In the genomic region with DNA sequence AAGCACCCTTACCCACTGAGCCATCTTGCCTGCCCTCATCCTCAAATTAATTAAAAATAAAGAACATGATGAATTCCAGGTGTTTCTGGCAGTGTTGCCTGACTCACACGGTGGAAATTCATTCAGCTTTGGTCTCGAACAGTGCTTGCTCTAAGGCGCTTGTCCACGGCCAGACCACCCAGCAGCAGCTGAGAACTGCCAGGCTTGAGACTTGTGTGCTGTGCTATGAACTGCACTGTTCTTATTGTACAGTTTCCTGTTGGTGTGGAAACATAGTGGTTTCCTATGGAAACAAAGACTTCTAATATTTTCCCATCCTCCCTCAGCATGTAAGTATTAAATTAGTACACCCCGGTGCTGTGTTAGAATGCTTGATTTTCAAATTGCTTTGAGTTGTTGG, we compare ENCODE assay signal across 20 mouse cellular contexts. TPM values are rescaled to one million over a fixed set of nuclear protein-coding genes. Genes with fewer than 3 reads are reported as not detected.
DNase-seq lines count a peak whose midpoint lies in the region; ATAC-seq and TF ChIP-seq lines count a peak whose summit lies in the region.
"Had no signal": no experiment of that assay in that cellular context is flagged by ENCODE, and none has a peak within 500 bp of the region (broad histone marks: within the 10 kb centered on the region; RNA-seq: fewer than 3 reads in every experiment).

No protein-coding gene starts in this region.

- H3K9me3 ChIP-seq in liver, embryonic 15.5 days (replicated peaks), result no peaks in the 10 kb centered on the region
- H3K9me3 ChIP-seq: embryonic facial prominence, embryonic 10.5 days had no signal

- H3K4me2 ChIP-seq in liver, embryonic 15.5 days, result peak overlapping the region; percentile 8; the same call in 1 of the 2 replicates
- H3K4me2 ChIP-seq in myocyte (ENCODE audit: low read depth), result peak overlapping the region; percentile 38
- H3K4me2 ChIP-seq: lung, embryonic 14.5 days; midbrain, embryonic 11.5 days had no signal

- no peak for TF ChIP-seq POLR2A in myocyte (IDR thresholded peaks at IDR 0.05; ENCODE audit: insufficient read length, low read depth)

- ATAC-seq in liver, embryonic 15.5 days (ENCODE audit: insufficient read depth), result no peak
- peak; percentile 48 for ATAC-seq in CD4-positive, CD25-positive, alpha-beta regulatory T cell, adult 4 months
- peak; percentile 54 for ATAC-seq in inflammation-experienced regulatory T-cells, adult 6 months
- ATAC-seq: Patski had no signal

- 0 out of 2 replicates have a peak overlapping the region, but pooled peaks have one; percentile 24 for H3K27ac ChIP-seq in liver, embryonic 15.5 days (replicated peaks)
- H3K27ac ChIP-seq: embryonic facial prominence, embryonic 10.5 days had no signal

- no peak overlapping the region for H3ac ChIP-seq in myocyte (ENCODE audit: control insufficient read depth, insufficient read length)

- no peak overlapping the region for H3K4me3 ChIP-seq in liver, embryonic 15.5 days (replicated peaks)
- H3K4me3 ChIP-seq in myocyte, result no peak overlapping the region
- H3K4me3 ChIP-seq: embryonic facial prominence, embryonic 10.5 days had no signal

- H3K79me2 ChIP-seq in myocyte (ENCODE audit: control insufficient read depth, insufficient read depth), result no peaks in the 10 kb centered on the region

- no peak for DNase-seq in liver
- no peak for DNase-seq in embryo, embryonic 10 days (ENCODE audit: low spot score)
- no peak for DNase-seq in left cerebral cortex, adult 8-10 months (ENCODE audit: low spot score in 2 of 2)
- DNase-seq in left cerebral cortex, adult 9 months (ENCODE audit: low spot score in 2 of 2), result no peak
- DNase-seq: cerebellum, adult 8-10 months; lung, embryonic 14.5 days; right cerebral cortex, postnatal 14 days had no signal

- H3K4me1 ChIP-seq in liver, embryonic 15.5 days (replicated peaks), result no peaks in the 10 kb centered on the region; the same call in 1 of the 2 replicates
- H3K4me1 ChIP-seq: embryonic facial prominence, embryonic 10.5 days had no signal

- H3K27me3 ChIP-seq in liver, embryonic 15.5 days, result 0 out of 2 replicates have a peak, but pooled peaks cover under 1% of the 10 kb centered on the region
- H3K27me3 ChIP-seq in myocyte (ENCODE audit: control insufficient read depth, insufficient read depth, insufficient read length), result no peaks in the 10 kb centered on the region

- H3K9ac ChIP-seq in liver, embryonic 15.5 days, result no peak overlapping the region
- H3K9ac ChIP-seq: lung, embryonic 14.5 days had no signal

- H3K36me3 ChIP-seq in liver, embryonic 15.5 days (replicated peaks), result no peaks in the 10 kb centered on the region
- H3K36me3 ChIP-seq in myocyte (ENCODE audit: control insufficient read depth, insufficient read depth), result no peaks in the 10 kb centered on the region
- H3K36me3 ChIP-seq: embryonic facial prominence, embryonic 10.5 days had no signal

- 37% methylated on average over 5 of the region's 5 CpGs for WGBS in liver, embryonic 15.5 days (ENCODE audit: insufficient replicate concordance)

TF ChIP-seq in myocyte, 11 proteins besides CTCF, POLR2A, EP300 and RAD21:
- no peak for TF ChIP-seq TCF3 (IDR thresholded peaks at IDR 0.05; ENCODE audit: insufficient read length, low read depth)
- TF ChIP-seq MYOD1 (IDR thresholded peaks at IDR 0.05; ENCODE audit: control insufficient read depth in 1 of 3, insufficient read length in 2 of 3, low read depth in 2 of 3), result no peak
- TF ChIP-seq CEBPB (IDR thresholded peaks at IDR 0.05; ENCODE audit: insufficient read depth, poor library complexity, severe bottlenecking), result no peak
- TF ChIP-seq REST (IDR thresholded peaks at IDR 0.05; ENCODE audit: insufficient read depth, insufficient read length), result no peak
- TF ChIP-seq E2F4 (IDR thresholded peaks at IDR 0.05; ENCODE audit: insufficient read depth), result no peak
- TF ChIP-seq USF1 (IDR thresholded peaks at IDR 0.05; ENCODE audit: low read depth), result no peak
- TF ChIP-seq SRF (IDR thresholded peaks at IDR 0.05; ENCODE audit: control insufficient read depth, insufficient read length, low read depth), result no peak
- no peak for TF ChIP-seq MYOG (IDR thresholded peaks at IDR 0.05; ENCODE audit: control insufficient read depth in 1 of 3, insufficient read depth in 1 of 3, insufficient read length in 2 of 3, low read depth in 2 of 3)
- no peak for TF ChIP-seq POLR2AphosphoS2 (IDR thresholded peaks at IDR 0.05; ENCODE audit: insufficient read length, low read depth)
- TF ChIP-seq TCF12 (IDR thresholded peaks at IDR 0.05; ENCODE audit: insufficient read depth, poor library complexity, severe bottlenecking), result no peak
- no peak for TF ChIP-seq MAX (IDR thresholded peaks at IDR 0.05; ENCODE audit: low read depth)

RNA-seq across cellular contexts. Expression of a gene that starts 5.4 kb away (rescaled TPM):
- polyA plus RNA-seq in liver, embryonic 15.5 days (2015; fragmentation: Nextera tagmentation; extraction: Ambion mirVana), result 0.09 and 0.10 TPM in 2 replicates
- polyA plus RNA-seq in CD4-positive, CD25-positive, alpha-beta regulatory T cell, adult 4 months (2017; shearing (Covaris generic)), result 100 to 1,000 TPM; 544 to 973 TPM
- polyA plus RNA-seq in inflammation-experienced regulatory T-cells, adult 6 months (2017; shearing (Covaris generic)), result 1,000 to 10,000 TPM in 1 of 3 experiments, 100 to 1,000 TPM in 2; 684 to 1,006 (median 966) TPM
- polyA plus RNA-seq in myocyte (2012; fragmentation: generic; extraction: Trizol), result not detected
- total RNA-seq in left cerebral cortex, adult 8-10 months (2022), result not detected
- total RNA-seq: heart, adult 8-10 months; left cerebral cortex, postnatal 25 days had no signal
- polyA plus RNA-seq: embryonic facial prominence, embryonic 10.5 days; intestine, embryonic 14.5 days; kidney, embryonic 16.5 days; lung, embryonic 14.5 days; midbrain, embryonic 11.5 days; Patski; stomach, embryonic 14.5 days had no signal

RNA-seq across cellular contexts. Expression of a gene that starts 6.7 kb away (rescaled TPM):
- polyA plus RNA-seq in liver, embryonic 15.5 days (2015; fragmentation: Nextera tagmentation; extraction: Ambion mirVana), result 0.22 and 0.23 TPM in 2 replicates
- polyA plus RNA-seq in CD4-positive, CD25-positive, alpha-beta regulatory T cell, adult 4 months (2017; shearing (Covaris generic)), result 1,000 to 10,000 TPM; 1,425 to 1,626 TPM
- polyA plus RNA-seq in inflammation-experienced regulatory T-cells, adult 6 months (2017; shearing (Covaris generic)), result 1,000 to 10,000 TPM; 1,536 to 1,970 (median 1,828) TPM
- 0.06 TPM for polyA plus RNA-seq in myocyte (2012; fragmentation: generic; extraction: Trizol)
- total RNA-seq in left cerebral cortex, adult 8-10 months (2022), result not detected
- total RNA-seq: heart, postnatal 25 days; left cerebral cortex, postnatal 25 days had no signal
- polyA plus RNA-seq: embryonic facial prominence, embryonic 10.5 days; kidney, embryonic 16.5 days; midbrain, embryonic 11.5 days; Patski had no signal

RNA-seq across cellular contexts. Expression of a gene that starts 21.6 kb away (rescaled TPM):
- 10.3 and 10.9 TPM in 2 replicates for polyA plus RNA-seq in liver, embryonic 15.5 days (2015; fragmentation: Nextera tagmentation; extraction: Ambion mirVana)
- polyA plus RNA-seq in CD4-positive, CD25-positive, alpha-beta regulatory T cell, adult 4 months (2017; shearing (Covaris generic)), result 10 to 100 TPM; 26.6 to 40.4 TPM
- polyA plus RNA-seq in inflammation-experienced regulatory T-cells, adult 6 months (2017; shearing (Covaris generic)), result 10 to 100 TPM; 25.5 to 40.2 (median 34.4) TPM
- 13.3 TPM for polyA plus RNA-seq in myocyte (2012; fragmentation: generic; extraction: Trizol)
- 10 to 100 TPM; 62.3 to 70.2 (median 68.5) TPM for total RNA-seq in left cerebral cortex, adult 8-10 months (2022)

RNA-seq across cellular contexts. Expression of a gene that starts 22.5 kb away (rescaled TPM):
- polyA plus RNA-seq in liver, embryonic 15.5 days (2015; fragmentation: Nextera tagmentation; extraction: Ambion mirVana), result not detected in 2 replicates
- polyA plus RNA-seq in CD4-positive, CD25-positive, alpha-beta regulatory T cell, adult 4 months (2017; shearing (Covaris generic)), result 1,000 to 10,000 TPM; 1,413 to 1,834 TPM
- 1,000 to 10,000 TPM in 2 of 3 experiments, 100 to 1,000 TPM in 1; 995 to 1,814 (median 1,394) TPM for polyA plus RNA-seq in inflammation-experienced regulatory T-cells, adult 6 months (2017; shearing (Covaris generic))
- polyA plus RNA-seq in myocyte (2012; fragmentation: generic; extraction: Trizol), result not detected
- under 1 TPM in 1 of 4 experiments, not detected in 3; 0.19 TPM for total RNA-seq in left cerebral cortex, adult 8-10 months (2022)
- total RNA-seq: left cerebral cortex, postnatal 25 days had no signal
- polyA plus RNA-seq: embryonic facial prominence, embryonic 10.5 days; kidney, embryonic 16.5 days; lung, embryonic 14.5 days; midbrain, embryonic 11.5 days; Patski; stomach, embryonic 14.5 days had no signal

RNA-seq across cellular contexts. Expression of a gene that starts 52.6 kb away (rescaled TPM):
- 9.0 and 9.4 TPM in 2 replicates for polyA plus RNA-seq in liver, embryonic 15.5 days (2015; fragmentation: Nextera tagmentation; extraction: Ambion mirVana)
- polyA plus RNA-seq in CD4-positive, CD25-positive, alpha-beta regulatory T cell, adult 4 months (2017; shearing (Covaris generic)), result under 1 TPM; 0.16 to 0.24 TPM
- not detected for polyA plus RNA-seq in inflammation-experienced regulatory T-cells, adult 6 months (2017; shearing (Covaris generic))
- not detected for polyA plus RNA-seq in myocyte (2012; fragmentation: generic; extraction: Trizol)
- total RNA-seq in left cerebral cortex, adult 8-10 months (2022), result 1 to 10 TPM; 1.4 to 1.8 (median 1.6) TPM
- polyA plus RNA-seq: Patski had no signal

Comparison
In these comparisons a context has a peak if more than half of its experiments do, and no peak if none do; other contexts are left out.
1. RNA of a gene that starts 5.4 kb away (polyA plus RNA-seq): 544 to 973 TPM in CD4-positive, CD25-positive, alpha-beta regulatory T cell, adult 4 months and 684 to 1,006 TPM in inflammation-experienced regulatory T-cells, adult 6 months; 0.09 to 0.10 TPM in liver, embryonic 15.5 days and not detected in myocyte (single experiment); every median in the first group is over 100 times any median in the second.
2. RNA of a gene that starts 6.7 kb away (polyA plus RNA-seq): 1,536 to 1,970 TPM in inflammation-experienced regulatory T-cells, adult 6 months and 1,425 to 1,626 TPM in CD4-positive, CD25-positive, alpha-beta regulatory T cell, adult 4 months; 0.22 to 0.23 TPM in liver, embryonic 15.5 days and 0.06 TPM in myocyte (single experiment); every median in the first group is over 1,000 times any median in the second.